Mouse (Mus musculus) cerebellum, postnatal 10 days (tissue): ENCODE measurements around the gene Vpreb1.

Source experiments
- DNase-seq, 2 experiments: peaks; one replicate each; pipeline ENCODE4 v3.0.0; 2021; ENCODE audit warnings: mixed read lengths in 2 of 2

Gene Vpreb1

GRCm38 (mm10) chr16:16855541-16855940, 15.1 kb downstream of the Vpreb1 start:
- no peak for DNase-seq

GRCm38 (mm10) chr16:16854836-16855235, 15.8 kb downstream of the Vpreb1 start:
- peak; percentile 27 to 31 for DNase-seq

GRCm38 (mm10) chr16:16852411-16852810, 18.2 kb downstream of the Vpreb1 start:
- DNase-seq: no peak

- no peak for DNase-seq
Measured at GRCm38 (mm10) chr16:16849196-16849595, 21.4 kb downstream of the Vpreb1 start.

- no peak for DNase-seq
Measured at GRCm38 (mm10) chr16:16829671-16830070, 41.0 kb downstream of the Vpreb1 start.

GRCm38 (mm10) chr16:16828757-16829615, 41.7 kb downstream of the Vpreb1 start, which contains the start of gene Spag6l:
Gene Spag6l (minus strand): TSS chr16:16829456.
- DNase-seq: peak; percentile 64 to 68

GRCm38 (mm10) chr16:16826223-16826622, 44.4 kb downstream of the Vpreb1 start:
- DNase-seq: no peak

GRCm38 (mm10) chr16:16825476-16825875, 45.2 kb downstream of the Vpreb1 start:
- no peak for DNase-seq
